Comparison of ENCODE assay signal across 9 mouse cellular contexts in the genomic region with DNA sequence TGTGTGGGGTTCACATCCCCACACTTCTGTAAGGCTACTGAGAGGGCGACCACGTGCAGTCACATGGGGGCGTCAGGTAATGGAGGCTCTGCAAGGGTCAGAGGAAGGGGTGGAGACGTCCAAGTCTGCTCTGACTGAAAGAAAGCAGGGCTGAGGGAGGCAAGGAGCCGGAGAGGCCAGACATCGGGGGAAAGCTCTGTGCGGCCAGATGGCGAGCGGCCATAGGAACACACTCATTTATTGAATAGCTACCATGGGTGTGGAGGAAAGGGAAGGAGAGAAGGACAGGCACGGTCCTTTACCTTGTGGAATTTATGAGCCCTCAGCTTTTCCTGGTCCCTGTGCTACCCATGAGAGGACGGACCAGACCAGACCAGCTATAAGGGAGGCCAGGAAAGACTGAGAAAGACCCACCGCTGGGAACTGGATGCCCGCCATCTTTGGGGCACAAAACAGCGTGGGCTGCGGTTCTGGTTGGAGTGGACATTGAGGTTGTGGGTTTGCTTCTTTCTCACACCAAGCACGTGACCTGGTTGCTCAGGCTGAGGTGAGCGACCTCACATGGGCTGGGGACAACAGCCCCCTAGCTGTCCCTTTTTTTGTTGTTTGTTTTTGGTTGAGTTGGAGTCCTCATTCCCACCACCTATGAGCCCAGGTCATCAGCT. TPM values are rescaled to one million over a fixed set of nuclear protein-coding genes. Genes with fewer than 3 reads are reported as not detected.
A peak's percentile ranks its signal among the peaks of the same experiment; 100 is the strongest.
DNase-seq lines count a peak whose midpoint lies in the region; ATAC-seq and TF ChIP-seq lines count a peak whose summit lies in the region.
"Had no signal": no experiment of that assay in that cellular context is flagged by ENCODE, and none has a peak within 500 bp of the region (broad histone marks: within the 10 kb centered on the region; RNA-seq: fewer than 3 reads in every experiment).

No protein-coding gene starts in this region.

- peak; percentile 17; the same call in 1 of the 2 replicates for ATAC-seq in kidney, embryonic 14.5 days (ENCODE audit: low FRiP score, low TSS enrichment)
- no peak for ATAC-seq in embryonic facial prominence, embryonic 13.5 days (ENCODE audit: insufficient number of reproducible peaks, insufficient read depth, low FRiP score, low TSS enrichment, low read depth)
- peak; percentile 48 for ATAC-seq in limb, embryonic 14.5 days (ENCODE audit: low FRiP score, low read depth)
- ATAC-seq in inflammation-experienced regulatory T-cells, adult 6 months, result no peak

- peaks cover 35% of the 10 kb centered on the region for H3K4me1 ChIP-seq in kidney, embryonic 14.5 days (ENCODE audit: control insufficient read depth, insufficient read depth, low read length)
- no peaks in the 10 kb centered on the region; the same call in 1 of the 2 replicates for H3K4me1 ChIP-seq in kidney, adult 2 months (ENCODE audit: control insufficient read depth, insufficient read depth, low read length)
- H3K4me1 ChIP-seq in E14TG2a.4 (replicated peaks; ENCODE audit: low read depth, low read length), result peaks cover 95% of the 10 kb centered on the region
- H3K4me1 ChIP-seq in embryonic facial prominence, embryonic 13.5 days, result peaks cover 51% of the 10 kb centered on the region
- H3K4me1 ChIP-seq in limb, embryonic 14.5 days (ENCODE audit: control insufficient read depth, insufficient read depth, low read length), result peaks cover 38% of the 10 kb centered on the region

- H3K9ac ChIP-seq in kidney, embryonic 14.5 days (ENCODE audit: low read depth, low read length), result no peak overlapping the region; the same call in 1 of the 2 replicates
- H3K9ac ChIP-seq in embryonic facial prominence, embryonic 13.5 days, result peak overlapping the region; percentile 37; the same call in 1 of the 2 replicates
- H3K9ac ChIP-seq in limb, embryonic 14.5 days (ENCODE audit: low read depth, low read length, severe bottlenecking), result peak overlapping the region; percentile 41; the same call in 1 of the 2 replicates

- no peaks in the 10 kb centered on the region for H3K36me3 ChIP-seq in kidney, embryonic 14.5 days (ENCODE audit: control insufficient read depth, insufficient read depth, low read length)
- no peaks in the 10 kb centered on the region for H3K36me3 ChIP-seq in kidney, adult 2 months (ENCODE audit: control insufficient read depth, insufficient read depth, low read length)
- H3K36me3 ChIP-seq in E14TG2a.4 (ENCODE audit: insufficient read depth, low read length), result no peaks in the 10 kb centered on the region
- no peaks in the 10 kb centered on the region for H3K36me3 ChIP-seq in embryonic facial prominence, embryonic 13.5 days
- no peaks in the 10 kb centered on the region for H3K36me3 ChIP-seq in limb, embryonic 14.5 days (ENCODE audit: control insufficient read depth, insufficient read depth, low read length)

- no peak for TF ChIP-seq CTCF in kidney, adult 2 months (conservative IDR thresholded peaks at IDR 0.05; ENCODE audit: insufficient read depth, insufficient read length, low read depth, low read length)
- TF ChIP-seq CTCF in E14TG2a.4 (conservative IDR thresholded peaks at IDR 0.05; ENCODE audit: low read length), result no peak

- no peak overlapping the region for H3K4me3 ChIP-seq in kidney, embryonic 14.5 days (ENCODE audit: low read length)
- no peak overlapping the region for H3K4me3 ChIP-seq in kidney, adult 2 months (ENCODE audit: insufficient read depth, low read depth, low read length)
- peak overlapping the region; percentile 57 for H3K4me3 ChIP-seq in E14TG2a.4 (replicated peaks; ENCODE audit: low read length)
- no peak overlapping the region for H3K4me3 ChIP-seq in embryonic facial prominence, embryonic 13.5 days
- H3K4me3 ChIP-seq in limb, embryonic 14.5 days (replicated peaks; ENCODE audit: low read length), result no peak overlapping the region

- no peaks in the 10 kb centered on the region for H3K27me3 ChIP-seq in kidney, embryonic 14.5 days (ENCODE audit: control insufficient read depth, insufficient read depth, low read length)
- H3K27me3 ChIP-seq in kidney, adult 2 months (replicated peaks; ENCODE audit: control insufficient read depth, insufficient read depth, low read length), result no peaks in the 10 kb centered on the region
- no peaks in the 10 kb centered on the region for H3K27me3 ChIP-seq in E14TG2a.4 (ENCODE audit: insufficient read depth, low read length)
- H3K27me3 ChIP-seq in embryonic facial prominence, embryonic 13.5 days, result no peaks in the 10 kb centered on the region
- no peaks in the 10 kb centered on the region for H3K27me3 ChIP-seq in limb, embryonic 14.5 days (ENCODE audit: control insufficient read depth, insufficient read depth, low read length)

- no peak for DNase-seq in kidney, adult 2 months
- DNase-seq in limb, embryonic 14.5 days (ENCODE audit: low spot score), result peak; percentile 54
- DNase-seq in adrenal gland, postnatal 4 days (ENCODE audit: low spot score in 2 of 2), result no peak
- DNase-seq in layer of hippocampus, adult 18-20 months (ENCODE audit: low spot score in 2 of 2), result no peak
- DNase-seq: spleen, adult 18-20 months had no signal

- no peak overlapping the region for H3K4me2 ChIP-seq in kidney, embryonic 14.5 days (replicated peaks; ENCODE audit: low read depth, low read length)
- peak overlapping the region; percentile 12; the same call in 1 of the 2 replicates for H3K4me2 ChIP-seq in embryonic facial prominence, embryonic 13.5 days
- peak overlapping the region; percentile 11; the same call in 1 of the 2 replicates for H3K4me2 ChIP-seq in limb, embryonic 14.5 days (replicated peaks; ENCODE audit: low read depth, low read length, severe bottlenecking)

- 73% methylated on average over 17 of the region's 17 CpGs for WGBS in kidney, embryonic 14.5 days
- 82% methylated on average over 17 of the region's 17 CpGs for WGBS in kidney, adult 2 months
- WGBS in embryonic facial prominence, embryonic 13.5 days, result 86% methylated on average over 17 of the region's 17 CpGs
- 55% methylated on average over 17 of the region's 17 CpGs for WGBS in limb, embryonic 14.5 days

- peak overlapping the region; percentile 81 for H3K27ac ChIP-seq in kidney, embryonic 14.5 days (ENCODE audit: low read depth, low read length)
- no peak overlapping the region for H3K27ac ChIP-seq in kidney, adult 2 months (ENCODE audit: insufficient read depth, low read depth, low read length)
- peak overlapping the region; percentile 94 for H3K27ac ChIP-seq in embryonic facial prominence, embryonic 13.5 days
- H3K27ac ChIP-seq in limb, embryonic 14.5 days (replicated peaks; ENCODE audit: low read depth, low read length), result peak overlapping the region; percentile 92

- TF ChIP-seq POLR2A in kidney, adult 2 months (IDR thresholded peaks at IDR 0.05; ENCODE audit: low read depth, low read length), result no peak
- TF ChIP-seq POLR2A in limb, embryonic 14.5 days (IDR thresholded peaks at IDR 0.05; ENCODE audit: borderline replicate concordance, extremely low read depth, insufficient read depth, insufficient read length), result no peak

- no peaks in the 10 kb centered on the region for H3K9me3 ChIP-seq in kidney, embryonic 14.5 days (ENCODE audit: control insufficient read depth, low read length)
- no peaks in the 10 kb centered on the region for H3K9me3 ChIP-seq in E14TG2a.4 (ENCODE audit: low read length)
- no peaks in the 10 kb centered on the region for H3K9me3 ChIP-seq in embryonic facial prominence, embryonic 13.5 days
- no peaks in the 10 kb centered on the region for H3K9me3 ChIP-seq in limb, embryonic 14.5 days (ENCODE audit: control insufficient read depth, low read length)

RNA-seq across cellular contexts. Expression of gene Ccnd3, which starts 22.1 kb away (rescaled TPM):
- 257 and 276 TPM in 2 replicates for polyA plus RNA-seq in kidney, embryonic 14.5 days (2014; fragmentation: Nextera tagmentation; extraction: Ambion mirVana)
- polyA plus RNA-seq in kidney, adult 2 months (2012; rRNA removed), result 148 and 152 TPM in 2 replicates
- 359 and 377 TPM in 2 replicates for polyA plus RNA-seq in embryonic facial prominence, embryonic 13.5 days (2015; fragmentation: Nextera tagmentation; extraction: Ambion mirVana)
- polyA plus RNA-seq in limb, embryonic 14.5 days (2012; rRNA removed), result 349 and 415 TPM in 2 replicates
- polyA plus RNA-seq in limb, embryonic 14.5 days (2014; fragmentation: Nextera tagmentation; extraction: Ambion mirVana), result 513 and 520 TPM in 2 replicates
- 100 to 1,000 TPM; 198 to 200 TPM for total RNA-seq in adrenal gland, postnatal 4 days (2021)
- 100 to 1,000 TPM; 124 to 141 (median 130) TPM for polyA plus RNA-seq in inflammation-experienced regulatory T-cells, adult 6 months (2017; shearing (Covaris generic))
- total RNA-seq in layer of hippocampus, adult 18-20 months (2021), result 10 to 100 TPM; 43.4 to 43.6 TPM

RNA-seq across cellular contexts. Expression of gene Taf8, which starts 24.9 kb away (rescaled TPM):
- 24.9 and 28.9 TPM in 2 replicates for polyA plus RNA-seq in kidney, embryonic 14.5 days (2014; fragmentation: Nextera tagmentation; extraction: Ambion mirVana)
- polyA plus RNA-seq in kidney, adult 2 months (2012; rRNA removed), result 22.9 and 23.7 TPM in 2 replicates
- 34.1 and 38.1 TPM in 2 replicates for polyA plus RNA-seq in embryonic facial prominence, embryonic 13.5 days (2015; fragmentation: Nextera tagmentation; extraction: Ambion mirVana)
- 46.4 and 52.2 TPM in 2 replicates for polyA plus RNA-seq in limb, embryonic 14.5 days (2012; rRNA removed)
- 26.3 and 29.2 TPM in 2 replicates for polyA plus RNA-seq in limb, embryonic 14.5 days (2014; fragmentation: Nextera tagmentation; extraction: Ambion mirVana)
- 10 to 100 TPM; 31.7 to 38.1 TPM for total RNA-seq in adrenal gland, postnatal 4 days (2021)
- 10 to 100 TPM; 56.9 to 80.8 (median 70.0) TPM for polyA plus RNA-seq in inflammation-experienced regulatory T-cells, adult 6 months (2017; shearing (Covaris generic))
- total RNA-seq in layer of hippocampus, adult 18-20 months (2021), result 10 to 100 TPM; 19.1 to 23.9 TPM

Comparison
In these comparisons a context has a peak if more than half of its experiments do, and no peak if none do; other contexts are left out.
1. ATAC-seq: peak in kidney, embryonic 14.5 days (single experiment) and limb, embryonic 14.5 days (single experiment); none in embryonic facial prominence, embryonic 13.5 days (single experiment) and inflammation-experienced regulatory T-cells, adult 6 months (single experiment).